In genomic region chr2:144467203-144467602, GRCm38 (mm10) we compare ENCODE assay signal across 11 mouse cellular contexts.
DNase-seq lines count a peak whose midpoint lies in the region; ATAC-seq and TF ChIP-seq lines count a peak whose summit lies in the region.
"Had no signal": no experiment of that assay in that cellular context is flagged by ENCODE, and none has a peak within 500 bp of the region (broad histone marks: within the 10 kb centered on the region; RNA-seq: fewer than 3 reads in every experiment).

No protein-coding gene starts in this region.

- DNase-seq in heart, postnatal 0 days (ENCODE audit: low spot score), result no peak
- DNase-seq in heart, adult 18-20 months, result no peak
- peak; percentile 11 for DNase-seq in thymus, adult 2 months
- DNase-seq in thymus, postnatal 36 days, result no peak
- no peak for DNase-seq in brain, embryonic 14.5 days (ENCODE audit: low read depth)
- DNase-seq in thymus, postnatal 25 days, result peak; percentile 3
- no peak for DNase-seq in heart, postnatal 25 days (ENCODE audit: low spot score)
- DNase-seq: gastrocnemius, postnatal 10 days had no signal

- H3K9ac ChIP-seq in heart, postnatal 0 days (replicated peaks; ENCODE audit: low read depth, low read length), result no peak overlapping the region
- no peak overlapping the region for H3K9ac ChIP-seq in forebrain, embryonic 12.5 days
- H3K9ac ChIP-seq: embryonic facial prominence, embryonic 13.5 days had no signal

- intact Hi-C loops in heart, postnatal 25 days (cut with DNase I), result no loop called here

- H3K27ac ChIP-seq in heart, postnatal 0 days (ENCODE audit: low read depth), result no peak overlapping the region
- H3K27ac ChIP-seq in thymus, adult 2 months (ENCODE audit: control insufficient read depth, insufficient read depth, low read length), result no peak overlapping the region
- H3K27ac ChIP-seq in forebrain, embryonic 12.5 days, result no peak overlapping the region
- H3K27ac ChIP-seq: embryonic facial prominence, embryonic 13.5 days had no signal

- TF ChIP-seq EP300 in heart, postnatal 0 days (IDR thresholded peaks at IDR 0.05; ENCODE audit: low read depth), result no peak

- H3K4me3 ChIP-seq in heart, postnatal 0 days (ENCODE audit: low read depth, low read length), result no peak overlapping the region
- H3K4me3 ChIP-seq in thymus, adult 2 months (ENCODE audit: control insufficient read depth, insufficient read depth, low read length), result no peak overlapping the region
- H3K4me3 ChIP-seq in forebrain, embryonic 12.5 days (replicated peaks), result no peak overlapping the region
- H3K4me3 ChIP-seq: embryonic facial prominence, embryonic 13.5 days had no signal

- no peak for ATAC-seq in heart, postnatal 0 days (ENCODE audit: insufficient read depth, low read depth)
- no peak for ATAC-seq in forebrain, embryonic 12.5 days (ENCODE audit: low FRiP score)
- ATAC-seq: hindbrain, embryonic 16.5 days had no signal

- TF ChIP-seq CTCF in heart, postnatal 0 days (IDR thresholded peaks at IDR 0.05; ENCODE audit: low read depth), result peak; percentile 43
- no peak for TF ChIP-seq CTCF in thymus, adult 2 months (IDR thresholded peaks at IDR 0.05; ENCODE audit: borderline replicate concordance, control insufficient read depth, extremely low read depth, insufficient read depth, low read length, poor library complexity)
- peak; percentile 37; the same call in 1 of the 2 replicates for TF ChIP-seq CTCF in brain, embryonic 14.5 days (IDR thresholded peaks at IDR 0.05; ENCODE audit: borderline replicate concordance, extremely low read depth, insufficient read depth, insufficient read length)

- peaks cover 6% of the 10 kb centered on the region; the same call in 1 of the 2 replicates for H3K4me1 ChIP-seq in heart, postnatal 0 days (ENCODE audit: control insufficient read depth, insufficient read depth)
- H3K4me1 ChIP-seq in thymus, adult 2 months (replicated peaks; ENCODE audit: control insufficient read depth, insufficient read depth, low read length), result no peaks in the 10 kb centered on the region
- H3K4me1 ChIP-seq in forebrain, embryonic 12.5 days, result no peaks in the 10 kb centered on the region
- H3K4me1 ChIP-seq: embryonic facial prominence, embryonic 13.5 days had no signal

- no peaks in the 10 kb centered on the region for H3K27me3 ChIP-seq in heart, postnatal 0 days (ENCODE audit: control insufficient read depth, insufficient read depth, low read length)
- H3K27me3 ChIP-seq in thymus, adult 2 months (ENCODE audit: control insufficient read depth, insufficient read depth, low read length), result no peaks in the 10 kb centered on the region
- H3K27me3 ChIP-seq in forebrain, embryonic 12.5 days, result no peaks in the 10 kb centered on the region
- H3K27me3 ChIP-seq: embryonic facial prominence, embryonic 13.5 days had no signal

- no peaks in the 10 kb centered on the region for H3K9me3 ChIP-seq in heart, postnatal 0 days (replicated peaks; ENCODE audit: control insufficient read depth, low read length)
- H3K9me3 ChIP-seq in forebrain, embryonic 12.5 days, result no peaks in the 10 kb centered on the region
- H3K9me3 ChIP-seq: embryonic facial prominence, embryonic 13.5 days had no signal

- H3K4me2 ChIP-seq in heart, postnatal 0 days (ENCODE audit: low read depth, low read length), result no peak overlapping the region
- no peak overlapping the region for H3K4me2 ChIP-seq in forebrain, embryonic 12.5 days
- H3K4me2 ChIP-seq: embryonic facial prominence, embryonic 13.5 days had no signal

- TF ChIP-seq POLR2A in thymus, adult 2 months (IDR thresholded peaks at IDR 0.05; ENCODE audit: control insufficient read depth, extremely low read depth, insufficient read depth, low read length, poor library complexity), result no peak
- TF ChIP-seq POLR2A in brain, embryonic 14.5 days (IDR thresholded peaks at IDR 0.05; ENCODE audit: borderline replicate concordance, extremely low read depth, insufficient read depth, insufficient read length, poor library complexity, severe bottlenecking), result no peak

- H3K36me3 ChIP-seq in heart, postnatal 0 days (replicated peaks; ENCODE audit: control insufficient read depth, insufficient read depth, low read length), result no peaks in the 10 kb centered on the region
- H3K36me3 ChIP-seq in thymus, adult 2 months (ENCODE audit: control insufficient read depth, insufficient read depth, low read length), result no peaks in the 10 kb centered on the region
- no peaks in the 10 kb centered on the region for H3K36me3 ChIP-seq in forebrain, embryonic 12.5 days (replicated peaks)
- H3K36me3 ChIP-seq: embryonic facial prominence, embryonic 13.5 days had no signal

- WGBS in heart, postnatal 0 days, result 55% methylated on average over 5 of the region's 5 CpGs
- 64% methylated on average over 5 of the region's 5 CpGs for WGBS in thymus, adult 2 months
- 72% methylated on average over 5 of the region's 5 CpGs for WGBS in forebrain, embryonic 12.5 days

Comparison
In these comparisons a context has a peak if more than half of its experiments do, and no peak if none do; other contexts are left out.
1. DNase-seq: peak in thymus, adult 2 months (single experiment) and thymus, postnatal 25 days (single experiment); none in heart, postnatal 0 days (single experiment), heart, adult 18-20 months (0 of 2), thymus, postnatal 36 days (0 of 2), brain, embryonic 14.5 days (single experiment) and heart, postnatal 25 days (single experiment).